Mouse (Mus musculus) c-Kit-positive CD71-positive TER-119-positive erythroid progenitor cells, embryonic 14.5 days (primary cell): Measurements from ENCODE around the gene Cd200.
"Not testable (repeated sequence)": the region's sequence is repeated elsewhere in the genome, so short reads cannot be mapped to it uniquely, and the experiment has no call there.

Experiments
- DNase-seq: peaks from one replicate; pipeline ENCODE4 v3.0.0-alpha.2; 2013; ENCODE audit warnings: low spot score

Gene Cd200

GRCm38 (mm10) chr16:45377332-45377731, 31.5 kb downstream of the Cd200 start:
- DNase-seq: no peak

GRCm38 (mm10) chr16:45376812-45377211, 32.0 kb downstream of the Cd200 start:
- DNase-seq: no peak

- DNase-seq: no peak
Observed at GRCm38 (mm10) chr16:45376294-45376693, 32.6 kb downstream of the Cd200 start.

GRCm38 (mm10) chr16:45375506-45376225, 33.2 kb downstream of the Cd200 start:
- DNase-seq: no peak

GRCm38 (mm10) chr16:45374074-45374473, 34.8 kb downstream of the Cd200 start:
- no peak for DNase-seq

GRCm38 (mm10) chr16:45371076-45371475, 37.8 kb downstream of the Cd200 start:
- DNase-seq: no peak

- no peak for DNase-seq
Observed at GRCm38 (mm10) chr16:45369285-45369965, 39.4 kb downstream of the Cd200 start.

GRCm38 (mm10) chr16:45366111-45366510, 42.7 kb downstream of the Cd200 start:
- DNase-seq: no peak

GRCm38 (mm10) chr16:45365353-45365752, 43.5 kb downstream of the Cd200 start:
- DNase-seq: no peak

GRCm38 (mm10) chr16:45364627-45365026, 44.2 kb downstream of the Cd200 start:
- no peak for DNase-seq

GRCm38 (mm10) chr16:45363480-45364045, 45.3 kb downstream of the Cd200 start:
- DNase-seq: no peak

GRCm38 (mm10) chr16:45361450-45361849, 47.4 kb downstream of the Cd200 start:
- DNase-seq: no peak

- DNase-seq: not testable (repeated sequence)
Observed at GRCm38 (mm10) chr16:45358441-45358840, 50.4 kb downstream of the Cd200 start.

GRCm38 (mm10) chr16:45357134-45357533, 51.7 kb downstream of the Cd200 start:
- DNase-seq: no peak

- peak; percentile 37 for DNase-seq
Observed at GRCm38 (mm10) chr16:45352875-45353274, 56.0 kb downstream of the Cd200 start.

GRCm38 (mm10) chr16:45350767-45351166, 58.1 kb downstream of the Cd200 start:
- no peak for DNase-seq

GRCm38 (mm10) chr16:45349523-45350298, 59.1 kb downstream of the Cd200 start:
- DNase-seq: no peak

- not testable (repeated sequence) for DNase-seq
Observed at GRCm38 (mm10) chr16:45348238-45348637, 60.6 kb downstream of the Cd200 start.

GRCm38 (mm10) chr16:45346930-45347387, 61.9 kb downstream of the Cd200 start:
- DNase-seq: no peak

- no peak for DNase-seq
Observed at GRCm38 (mm10) chr16:45346367-45346766, 62.5 kb downstream of the Cd200 start.

GRCm38 (mm10) chr16:45344879-45345278, 64.0 kb downstream of the Cd200 start:
- DNase-seq: no peak

GRCm38 (mm10) chr16:45336478-45336877, 72.4 kb downstream of the Cd200 start:
- no peak for DNase-seq
